Mouse (Mus musculus) C2C12 (cell line): ENCODE data around the gene Clta.

Experiments
- CTCF ChIP-seq: IDR thresholded peaks from one replicate; pipeline ENCODE4 v1.5.1; 2011; ENCODE audit not compliant: control insufficient read depth, insufficient read depth, insufficient read length
- FOSL1 ChIP-seq: IDR thresholded peaks from one replicate; pipeline ENCODE4 v1.8.0; 2011; ENCODE audit warnings: mild to moderate bottlenecking, low read length; ENCODE audit not compliant: poor library complexity, insufficient read depth, severe bottlenecking
- MAX ChIP-seq: IDR thresholded peaks from one replicate; pipeline ENCODE4 v1.6.1; 2011; ENCODE audit warnings: mild to moderate bottlenecking, control low read depth
- MYOD1 ChIP-seq: IDR thresholded peaks from one replicate; pipeline ENCODE4 v1.6.1; 2011; ENCODE audit warnings: low read depth; ENCODE audit not compliant: control insufficient read depth, insufficient read length
- USF1 ChIP-seq: IDR thresholded peaks from one replicate; pipeline ENCODE4 v1.6.1; 2011; ENCODE audit warnings: low read depth, mild to moderate bottlenecking, control low read depth, moderate library complexity

- no peak for TF ChIP-seq CTCF
- TF ChIP-seq FOSL1: no peak
- TF ChIP-seq MAX: no peak
- TF ChIP-seq USF1: no peak
- TF ChIP-seq MYOD1: no peak
Observed at GRCm38 (mm10) chr4:43964951-43965684, 39.1 kb upstream of the Clta start.
